Mouse (Mus musculus) 416B (cell line): ENCODE data around the gene Arhgef16.

Experiments used
- DNase-seq: peaks from one replicate; pipeline ENCODE4 v3.0.0; 2011; ENCODE audit warnings: low read depth

Arhgef16 gene

DNA sequence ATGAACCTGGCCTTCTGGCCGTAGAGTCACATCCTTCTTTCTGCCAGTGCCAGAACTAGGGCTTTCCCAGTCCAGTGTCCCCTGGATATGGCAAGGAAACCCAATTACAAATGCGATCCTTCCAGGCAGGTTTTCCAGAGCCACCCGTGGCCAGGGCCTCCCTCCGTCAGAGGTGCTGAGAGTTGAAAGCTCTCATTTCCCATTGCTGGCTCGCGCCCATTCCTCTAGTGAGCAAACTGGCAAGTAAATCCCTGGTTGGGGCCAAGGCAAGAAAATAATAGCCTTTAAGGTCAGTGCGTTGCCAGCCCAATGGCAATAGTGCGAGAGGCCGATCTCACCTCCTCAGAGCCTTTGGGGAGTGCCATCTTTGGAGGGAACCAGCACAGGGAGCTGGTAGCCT, 71.9 kb downstream of the Arhgef16 start:
- no peak for DNase-seq
